Mouse (Mus musculus) heart, postnatal 10 days (tissue): ENCODE data around the gene Pced1b. TPM values are rescaled to one million over a fixed set of nuclear protein-coding genes. Genes with fewer than 3 reads are reported as not detected.

Experiments
- DNase-seq, 2 experiments: peaks; one replicate each; pipeline ENCODE4 v3.0.0; 2021
- intact Hi-C: fragments of 180-260 bp; cut with DNase I; formaldehyde crosslinking; loops from one replicate; pipeline ENCODE4 v1.15.1; 2025
- total RNA-seq, 2 experiments: library from RNA; stranded (reverse); gene quantifications; 2 replicates each; pipeline ENCODE4 v1.2.3; 2021

The Pced1b gene
- total RNA-seq, 2 experiments from 2014 or later = 6.2 to 7.6 TPM

DNA sequence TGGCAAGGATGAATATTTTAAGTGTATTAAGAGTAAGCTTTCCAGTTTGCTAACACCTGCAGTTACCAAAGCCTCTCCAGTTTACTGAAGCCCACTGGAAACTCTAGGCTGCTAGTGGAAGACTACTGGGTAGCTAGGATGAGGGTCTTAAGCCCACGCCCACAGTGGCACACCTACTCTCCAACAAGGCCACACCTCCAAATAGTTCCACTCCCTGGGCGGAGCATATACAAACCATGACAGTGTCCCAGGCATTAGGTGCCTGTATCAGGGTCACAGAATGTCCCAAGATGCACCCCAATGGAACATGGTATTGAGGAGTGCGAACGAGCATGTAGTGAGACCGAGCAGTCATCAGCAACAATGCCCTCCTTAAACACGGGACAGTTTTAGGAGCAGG lies 140.9 kb downstream of the Pced1b start:
- intact Hi-C loops = no loop called here
- DNase-seq = no peak

DNA sequence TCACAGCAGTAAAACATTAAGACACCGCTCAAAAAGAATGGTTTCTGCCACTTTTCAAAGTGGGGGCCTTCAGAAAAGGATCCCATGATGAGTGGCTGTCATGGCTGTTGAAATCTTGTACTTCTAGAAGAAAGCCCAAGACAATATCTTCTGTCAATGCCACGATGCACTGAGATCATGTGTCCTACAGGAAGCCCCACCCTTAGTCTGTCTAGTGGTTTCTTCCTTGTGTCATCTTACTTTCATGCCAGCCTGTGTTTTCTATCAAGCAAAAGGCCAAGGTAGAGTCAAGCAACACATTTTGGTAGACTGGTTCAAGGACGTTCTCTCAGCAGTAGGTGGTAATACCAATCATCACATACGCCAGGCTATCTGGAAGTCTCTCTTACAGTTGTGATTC lies 142.7 kb downstream of the Pced1b start:
- intact Hi-C loops = no loop called here
- no peak for DNase-seq

DNA sequence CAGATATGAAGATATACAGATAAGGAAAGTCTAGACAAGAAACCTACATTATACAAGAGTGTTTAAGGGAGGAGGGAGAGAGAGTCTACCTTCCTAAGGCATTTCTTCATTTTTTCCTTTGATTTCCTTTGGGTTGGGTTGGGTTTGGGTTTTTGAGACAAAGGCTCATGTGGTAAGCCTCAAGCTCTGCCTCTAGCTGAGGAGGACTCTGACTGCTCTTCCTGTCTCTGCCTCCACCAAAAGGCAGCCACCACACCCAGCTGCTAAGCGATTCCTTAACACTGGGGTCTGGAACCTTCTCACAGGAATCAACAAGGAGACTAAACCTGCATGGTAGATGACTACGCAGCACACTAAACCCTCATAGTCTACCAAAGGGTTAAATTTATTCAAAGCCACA lies 143.9 kb downstream of the Pced1b start:
- no peak for DNase-seq
- intact Hi-C loops = no loop called here

DNA sequence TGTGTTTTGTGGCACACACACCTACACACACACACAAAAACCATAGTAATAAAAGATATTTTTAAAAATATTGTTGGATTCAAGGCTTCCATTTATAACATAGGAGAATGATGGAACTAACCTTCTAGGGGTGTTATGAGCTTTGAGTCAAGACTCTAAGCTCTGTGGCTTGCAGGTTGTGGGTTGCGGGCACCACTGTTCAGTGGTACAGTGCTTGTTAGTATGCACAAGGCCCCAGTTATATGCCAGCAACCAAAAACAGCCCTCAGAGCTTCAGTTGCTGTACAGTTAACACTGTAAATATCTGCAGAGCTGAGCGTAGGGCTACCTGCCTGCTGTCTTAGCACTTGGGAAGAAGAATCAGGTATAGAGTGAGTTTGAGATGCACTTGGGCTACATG lies 144.5 kb downstream of the Pced1b start:
- intact Hi-C loops = no loop called here

DNA sequence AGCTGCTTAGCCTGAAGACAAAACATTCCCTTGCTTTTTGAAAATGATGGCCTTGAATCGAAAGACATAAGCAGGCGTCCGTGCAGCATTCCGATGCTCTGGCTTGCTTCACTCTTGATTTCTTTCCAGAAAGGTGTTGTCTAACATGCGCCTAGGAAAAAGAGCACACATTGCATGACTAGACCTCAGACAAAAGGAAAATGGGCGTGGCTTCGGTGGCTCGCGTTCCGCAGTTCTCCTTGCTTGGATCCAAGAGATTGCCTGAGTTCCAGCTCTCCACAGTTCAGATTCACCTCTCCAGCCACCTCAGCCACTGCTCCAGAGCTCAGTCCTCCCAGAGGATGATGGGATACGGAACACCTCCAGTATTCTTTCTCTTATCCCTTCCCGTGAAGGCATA lies 147.7 kb downstream of the Pced1b start:
- DNase-seq = no peak

More for the DNA sequence above, 144.5 kb downstream of the Pced1b start:
- DNase-seq = no peak

DNA sequence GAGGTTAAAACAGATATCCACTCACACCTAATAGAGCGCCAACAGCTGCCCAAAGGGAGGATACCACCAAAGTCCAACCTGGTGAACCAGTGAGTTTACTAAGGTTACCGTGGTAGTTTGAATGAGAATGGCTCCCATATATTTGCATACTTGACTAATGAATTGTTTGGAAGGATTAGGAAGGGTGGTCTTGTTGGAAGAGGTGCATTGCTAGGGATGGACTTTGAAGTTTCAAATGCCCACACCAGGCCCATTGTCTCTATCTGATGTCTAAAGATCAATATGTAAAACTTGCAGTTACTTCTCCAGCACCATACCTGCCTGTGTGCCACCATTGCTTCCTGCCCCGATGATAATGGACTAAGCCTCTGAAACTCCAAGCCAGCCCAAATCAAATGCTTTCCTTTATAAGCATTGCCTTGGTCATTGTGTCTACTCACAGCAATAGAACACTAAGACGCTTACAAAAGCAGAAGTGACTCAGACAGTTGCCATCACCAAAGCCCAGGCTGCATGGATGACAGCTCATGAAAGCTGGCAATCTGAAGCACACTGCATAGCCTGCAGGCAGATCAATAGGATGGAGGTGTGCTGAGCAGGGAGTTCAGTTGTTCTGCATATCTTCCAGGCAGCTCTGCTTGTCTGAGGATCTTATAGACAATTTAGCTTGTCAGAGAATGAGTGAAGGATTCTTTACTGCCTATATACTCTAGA lies 149.8 kb downstream of the Pced1b start:
- intact Hi-C loops = no loop called here
- no peak for DNase-seq

More for the DNA sequence above, 147.7 kb downstream of the Pced1b start:
- intact Hi-C loops = no loop called here

DNA sequence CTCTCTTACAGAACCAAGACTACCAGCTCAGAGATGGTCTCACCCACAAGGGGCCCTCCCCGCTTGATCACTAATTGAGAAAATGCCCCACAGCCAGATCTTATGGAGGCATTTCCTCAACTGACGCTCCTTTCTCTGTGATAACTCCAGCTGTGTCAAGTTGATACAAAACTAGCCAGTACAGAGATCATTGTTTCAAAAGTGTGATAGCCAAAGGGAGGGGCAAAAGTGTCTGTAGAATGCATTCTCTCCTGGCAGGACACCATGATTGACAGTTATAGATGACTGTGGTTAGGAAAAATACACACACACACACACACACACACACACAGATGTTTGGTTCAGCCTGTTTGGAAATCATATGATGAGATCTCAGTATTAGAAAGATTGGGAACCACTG lies 150.9 kb downstream of the Pced1b start:
- DNase-seq = no peak
- intact Hi-C loops = no loop called here

DNA sequence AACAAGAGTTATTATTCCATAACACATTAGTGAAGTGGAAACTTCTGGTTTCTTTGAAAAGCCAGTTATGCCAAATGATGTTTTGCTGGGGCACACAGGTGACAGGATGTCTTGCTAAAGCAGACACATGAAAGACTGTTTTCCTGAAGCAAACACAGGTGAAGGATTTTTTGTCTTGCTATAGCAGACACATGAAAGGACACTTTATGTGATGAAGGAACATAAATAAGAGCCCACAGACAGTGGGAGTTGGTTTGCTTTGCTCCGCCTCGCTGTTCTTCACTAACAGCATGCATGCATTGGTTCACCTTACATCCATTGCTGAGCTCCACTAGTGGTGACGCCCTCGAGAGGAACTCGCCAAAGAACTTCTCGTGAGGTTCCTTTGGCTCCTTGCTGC lies 154.0 kb downstream of the Pced1b start:
- intact Hi-C loops = no loop called here
- DNase-seq = no peak

DNA sequence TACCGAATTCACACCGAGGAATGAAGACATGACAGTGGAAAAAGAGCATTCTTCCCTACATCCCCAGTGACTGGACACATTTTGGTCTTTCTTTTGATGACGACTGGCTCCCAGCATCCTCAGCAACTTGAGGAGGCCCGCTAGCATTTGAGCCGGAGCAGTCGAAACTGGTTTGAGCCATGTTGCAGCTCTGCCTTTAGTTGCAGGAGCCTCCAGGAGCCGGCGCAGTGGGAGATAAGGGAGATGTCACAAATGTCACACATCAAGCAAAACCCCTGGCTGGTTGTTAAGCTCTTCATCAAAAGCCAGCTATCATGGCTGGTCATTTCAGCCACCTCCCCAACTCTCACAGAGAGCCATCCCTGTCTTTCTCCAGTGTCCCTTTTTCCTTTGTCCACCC lies 157.6 kb downstream of the Pced1b start:
- no peak for DNase-seq
- intact Hi-C loops = no loop called here

DNA sequence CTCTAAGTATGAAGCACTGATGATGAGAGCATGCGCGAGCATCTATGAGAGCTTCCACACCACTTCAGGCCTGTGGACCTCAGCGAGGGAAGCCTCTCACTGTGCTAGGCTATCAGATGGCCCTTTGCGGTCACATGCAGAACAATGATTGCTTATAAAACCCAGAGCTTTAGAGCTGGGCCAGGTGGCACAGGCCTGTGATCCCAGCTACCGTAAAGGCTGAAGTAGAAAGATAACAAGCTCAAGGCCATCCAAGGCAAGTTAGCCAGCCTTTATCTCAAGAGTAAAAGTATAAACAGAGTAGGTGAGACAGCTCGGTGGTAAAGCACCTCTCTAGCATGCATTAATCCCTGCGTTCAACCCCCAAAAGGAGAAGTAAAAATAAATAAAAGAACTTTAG lies 158.1 kb downstream of the Pced1b start:
- no peak for DNase-seq
- intact Hi-C loops = no loop called here

DNA sequence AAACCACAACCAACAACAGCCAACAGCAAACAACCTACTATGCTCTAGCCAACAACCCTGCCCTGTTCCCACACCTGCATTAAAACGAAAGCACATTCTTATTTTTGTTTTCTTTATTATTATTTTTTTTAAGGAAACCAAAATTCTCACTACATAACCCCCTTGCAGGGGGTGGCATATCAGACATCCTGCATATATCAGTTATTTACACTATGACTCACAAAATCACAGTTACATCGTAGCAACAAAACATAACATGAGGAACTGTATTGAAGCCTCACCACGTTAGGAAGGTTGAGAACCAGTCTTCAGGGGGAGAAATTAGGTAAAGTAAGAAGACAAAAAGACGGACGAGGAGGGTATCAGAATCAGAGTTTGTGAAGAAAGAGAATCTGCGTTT lies 159.2 kb downstream of the Pced1b start:
- intact Hi-C loops = no loop called here
- DNase-seq = no peak

DNA sequence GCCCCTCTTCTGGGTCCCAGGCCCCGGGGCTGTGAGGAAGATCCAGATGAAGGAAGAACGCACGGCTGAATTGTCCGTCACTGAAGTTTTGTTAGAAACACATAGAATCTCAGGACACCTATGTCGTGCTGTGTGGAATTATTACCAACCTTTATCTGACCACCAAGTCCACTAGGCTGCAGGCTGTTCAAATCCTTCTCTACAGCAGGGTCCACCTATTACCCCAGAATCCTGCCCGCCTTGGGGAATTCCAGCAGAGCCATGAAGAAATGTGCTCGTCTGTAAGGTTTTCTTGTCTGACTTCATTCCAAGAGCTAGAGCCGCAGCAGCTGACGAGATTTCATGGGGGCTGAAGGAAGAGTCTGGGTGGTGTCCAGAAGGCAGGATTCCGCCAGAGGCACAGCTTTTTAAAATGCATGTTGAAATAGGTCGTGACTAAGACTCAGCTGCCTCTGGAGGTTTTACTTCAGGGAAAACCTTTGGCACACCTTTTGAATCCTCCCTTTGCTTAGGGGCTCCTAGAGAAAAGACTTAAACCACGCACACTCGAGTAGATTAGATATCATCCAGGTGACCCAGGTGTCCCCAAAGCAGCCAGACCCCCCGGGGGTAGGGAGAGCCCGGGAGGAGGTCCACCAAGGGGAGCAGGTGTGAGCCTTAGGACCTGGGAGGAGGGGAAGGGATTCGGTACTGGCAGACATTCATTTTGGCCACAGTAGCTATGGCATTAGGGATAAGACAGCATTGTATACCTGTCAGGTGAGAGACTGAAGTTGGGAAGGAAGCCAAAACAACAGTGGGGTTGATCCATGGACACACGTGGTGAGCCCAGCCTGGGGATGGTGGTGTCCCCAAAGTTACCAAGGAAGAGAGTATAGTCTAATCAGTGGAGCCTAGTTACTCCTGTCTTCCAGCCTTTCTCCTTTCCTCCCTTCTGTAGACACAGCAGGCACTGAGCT lies 160.9 kb downstream of the Pced1b start:
- intact Hi-C loops = no loop called here
- DNase-seq = peak; percentile 44 to 46

DNA sequence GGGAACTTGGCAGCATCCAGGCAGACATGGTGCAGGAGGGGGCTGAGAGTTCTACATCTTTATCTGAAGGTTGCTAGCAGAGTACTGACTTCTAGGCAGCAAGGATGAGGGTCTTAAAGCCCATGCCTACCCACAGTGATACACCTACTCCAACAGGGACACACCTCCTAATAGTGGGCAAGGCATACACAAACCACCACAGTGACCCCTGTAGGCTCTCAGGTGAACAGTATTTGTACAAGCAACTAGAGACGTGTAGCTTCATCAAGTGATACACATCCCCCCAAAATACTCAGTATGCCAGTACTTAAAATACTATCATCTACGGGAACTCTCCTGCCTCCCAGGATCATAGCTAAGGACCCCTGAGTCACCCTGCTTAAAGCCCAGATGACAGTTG lies 164.2 kb downstream of the Pced1b start:
- intact Hi-C loops = no loop called here
- DNase-seq = no peak

DNA sequence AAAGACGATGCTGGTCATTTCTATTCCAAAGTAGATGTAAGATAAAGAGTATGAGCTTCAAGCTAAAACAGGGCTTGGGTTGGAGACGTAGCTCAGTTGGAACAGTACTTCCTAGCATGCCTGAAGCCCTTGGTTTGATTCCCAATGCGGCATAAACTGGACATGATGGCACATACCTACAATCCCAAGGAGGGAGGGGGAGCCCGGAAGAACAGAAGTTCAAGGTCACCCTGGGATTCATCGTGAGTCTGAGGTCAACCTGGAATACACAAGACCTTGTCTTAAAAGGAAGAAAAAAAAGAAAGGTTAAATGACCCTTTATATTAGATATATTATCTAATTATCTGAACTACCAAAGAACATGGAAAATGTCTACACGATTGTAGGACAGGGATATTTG lies 164.8 kb downstream of the Pced1b start:
- no peak for DNase-seq
- intact Hi-C loops = no loop called here

DNA sequence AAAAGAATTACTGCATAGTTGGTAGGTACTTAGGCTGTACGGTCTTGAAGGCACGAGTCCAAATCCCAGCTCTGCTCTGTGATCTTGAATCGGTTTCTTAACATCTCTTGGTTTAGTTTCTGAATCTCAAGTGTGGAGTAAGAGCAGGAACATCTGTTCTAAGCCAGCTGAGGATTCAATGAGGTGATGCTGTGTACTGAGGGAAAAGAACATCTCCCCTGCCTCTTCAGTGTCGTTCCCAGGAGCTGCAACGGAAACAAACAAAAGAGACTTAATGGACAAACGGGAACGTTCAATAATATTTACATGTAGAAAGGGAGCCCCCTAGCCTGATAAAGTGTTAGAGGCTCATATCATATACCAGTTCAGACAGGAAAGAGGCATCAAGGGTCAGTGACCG lies 165.4 kb downstream of the Pced1b start:
- intact Hi-C loops = no loop called here
- no peak for DNase-seq

DNA sequence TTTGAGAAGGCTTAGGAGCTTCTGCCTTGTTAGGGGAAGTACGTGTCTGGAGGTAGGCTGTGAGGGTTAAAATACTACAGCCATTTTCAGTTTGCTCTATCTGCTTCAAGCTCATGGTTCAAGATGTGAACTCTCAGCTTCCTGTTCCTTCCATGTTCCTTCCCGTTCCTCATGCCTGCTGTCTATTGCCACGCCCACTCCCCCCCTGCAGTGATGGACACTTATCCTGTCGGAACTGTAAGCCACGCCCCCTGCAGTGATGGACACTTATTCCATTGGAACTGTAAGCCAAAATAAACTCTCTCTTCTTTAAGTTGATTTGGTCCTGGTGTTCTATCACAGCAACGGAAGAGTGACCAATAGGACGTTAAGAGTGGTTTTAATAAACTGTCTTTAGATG lies 166.0 kb downstream of the Pced1b start:
- intact Hi-C loops = no loop called here
- DNase-seq = no peak

DNA sequence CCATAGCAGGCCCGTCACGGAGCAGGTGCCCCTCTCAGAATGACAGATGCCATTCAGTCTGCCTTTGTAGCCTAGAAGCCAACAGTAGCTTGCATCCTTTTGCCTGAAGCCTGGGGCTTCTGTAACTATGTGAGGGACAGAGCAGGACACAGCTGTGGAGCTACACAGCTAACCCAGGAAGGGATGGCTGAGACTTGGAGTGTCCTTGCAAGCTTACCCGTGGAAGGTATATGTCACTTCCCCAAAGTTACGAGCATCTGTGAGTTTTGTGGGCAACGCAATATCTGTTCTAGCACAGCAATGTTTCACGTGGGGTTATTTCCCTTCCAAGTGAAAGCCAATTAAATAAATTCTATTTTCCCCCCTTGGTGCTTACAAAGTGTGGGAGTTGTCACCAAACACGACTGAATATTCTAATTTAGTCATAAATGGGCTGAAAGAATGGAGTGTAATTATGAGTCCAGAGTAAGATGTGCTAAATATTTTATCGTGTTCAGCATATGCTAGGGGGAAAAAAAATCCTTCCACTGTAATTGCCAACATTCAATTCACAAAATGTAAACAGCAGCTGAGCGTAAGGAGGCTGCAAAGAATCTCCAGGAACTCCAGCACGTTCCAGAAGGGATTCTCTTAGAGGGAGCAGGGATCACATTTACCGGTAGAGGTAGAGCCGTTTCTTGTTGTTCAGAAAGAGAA lies 168.0 kb downstream of the Pced1b start:
- DNase-seq = no peak

DNA sequence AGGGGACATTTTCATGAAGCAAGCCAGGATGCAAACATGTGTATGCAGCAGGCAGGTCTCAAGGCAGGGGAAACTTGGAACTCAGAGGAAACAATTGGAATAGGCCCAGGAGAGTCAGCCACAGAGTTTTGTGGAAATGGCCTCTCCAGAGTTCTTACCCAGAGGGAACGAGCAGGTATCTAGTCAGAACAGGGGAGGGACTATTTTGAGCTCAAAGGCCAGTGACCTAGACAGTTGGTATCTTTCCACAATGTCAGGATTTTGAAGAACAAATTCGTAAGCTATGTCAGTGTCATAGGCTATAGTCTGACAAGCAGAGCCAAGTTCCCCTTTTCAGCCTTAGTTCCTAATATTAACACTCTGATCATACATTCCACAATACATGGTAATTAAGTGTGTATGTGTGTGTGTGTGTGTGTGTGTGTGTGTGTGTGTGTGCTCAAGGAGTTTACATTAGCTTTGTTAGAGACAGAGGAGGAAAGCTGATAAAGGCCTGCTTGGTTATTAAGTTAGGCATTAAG lies 168.6 kb downstream of the Pced1b start:
- intact Hi-C loops = no loop called here
- DNase-seq = no peak

More for the DNA sequence above, 168.0 kb downstream of the Pced1b start:
- intact Hi-C loops = no loop called here

DNA sequence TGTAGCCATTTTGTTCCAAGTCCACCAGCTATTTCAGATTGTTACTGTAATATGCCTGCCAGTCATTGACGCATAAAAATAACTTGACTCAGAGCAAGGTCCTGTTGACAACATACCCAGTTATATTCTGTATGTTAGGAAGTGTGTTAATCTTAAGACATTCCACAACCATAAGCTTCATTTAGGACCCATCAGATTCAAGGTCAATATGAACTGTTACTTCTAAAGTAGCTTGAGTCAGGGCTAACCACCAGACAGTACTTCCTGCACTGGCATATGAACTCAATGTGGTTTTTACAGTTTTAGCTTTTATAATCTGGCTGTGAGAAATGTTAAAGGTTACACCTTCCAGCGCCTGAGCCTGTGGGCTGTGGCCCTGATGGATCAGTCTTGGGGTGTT lies 173.4 kb downstream of the Pced1b start:
- intact Hi-C loops = no loop called here
- DNase-seq = no peak

DNA sequence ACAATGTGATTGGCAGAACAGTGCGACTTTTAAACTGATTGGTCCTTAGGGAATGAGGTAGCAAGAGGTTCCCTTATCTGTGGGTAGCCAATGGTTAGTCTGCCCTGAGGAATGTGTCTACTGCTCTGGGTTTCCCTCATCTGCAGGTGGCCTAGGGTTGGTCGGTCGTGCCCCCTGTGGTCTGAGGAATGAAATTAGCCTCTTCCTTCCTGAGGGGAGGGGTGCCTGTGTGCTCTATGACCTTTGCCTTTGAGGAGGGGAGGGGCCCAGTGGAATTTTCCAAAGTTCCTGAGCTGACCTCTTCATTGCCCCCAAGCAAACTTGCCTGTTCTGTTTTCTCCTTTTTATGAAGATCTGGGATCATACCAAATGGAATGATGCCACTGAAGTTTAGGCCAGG lies 174.6 kb downstream of the Pced1b start:
- intact Hi-C loops = no loop called here
- no peak for DNase-seq
